Mouse (Mus musculus): ENCODE results near the gene Rab3b.

- TF ChIP-seq CTCF (IDR thresholded peaks at IDR 0.05 in 2 of 3, conservative IDR thresholded peaks at IDR 0.05 in 1 of 3; ENCODE audit: control insufficient read depth in 1 of 3, insufficient read depth in 1 of 3, low read depth in 2 of 3, low read length in 3 of 3, poor library complexity in 1 of 3, severe bottlenecking in 1 of 3): no peak
- TF ChIP-seq MAX (IDR thresholded peaks at IDR 0.05; ENCODE audit: low read length): no peak
- TF ChIP-seq MAZ (IDR thresholded peaks at IDR 0.05; ENCODE audit: low read depth, low read length): no peak
- TF ChIP-seq SMC3 (IDR thresholded peaks at IDR 0.05; ENCODE audit: low read depth, low read length): no peak
- no peak for TF ChIP-seq POLR2AphosphoS5 (IDR thresholded peaks at IDR 0.05; ENCODE audit: borderline replicate concordance, low read depth, low read length)
- no peak for TF ChIP-seq POLR2A (IDR thresholded peaks at IDR 0.05; ENCODE audit: control insufficient read depth in 1 of 2, insufficient read depth in 1 of 2, low read depth in 1 of 2, low read length in 2 of 2, poor library complexity in 1 of 2)
- no peak for TF ChIP-seq POLR2AphosphoS2 (IDR thresholded peaks at IDR 0.05; ENCODE audit: low read length)
These were observed 111.7 kb downstream of the Rab3b start for GRCm38 (mm10) chr4:108990571-108990970.

All from MEL (cell line).